7 mouse cellular contexts compared by ENCODE assay signal in genomic region chr9:61032448-61033433, GRCm38 (mm10).
DNase-seq lines count a peak whose midpoint lies in the region; ATAC-seq and TF ChIP-seq lines count a peak whose summit lies in the region.

No protein-coding gene starts in this region.

- WGBS in kidney, embryonic 16.5 days = 58% methylated on average over 23 of the region's 23 CpGs
- WGBS in forebrain, embryonic 16.5 days = 37% methylated on average over 23 of the region's 23 CpGs
- WGBS in liver, embryonic 12.5 days (ENCODE audit: insufficient replicate concordance) = 72% methylated on average over 23 of the region's 23 CpGs

- TF ChIP-seq POLR2A in brain, embryonic 14.5 days (IDR thresholded peaks at IDR 0.05; ENCODE audit: borderline replicate concordance, extremely low read depth, insufficient read depth, insufficient read length, poor library complexity, severe bottlenecking) = no peak

- no peak for ATAC-seq in kidney, embryonic 16.5 days (ENCODE audit: low FRiP score, low TSS enrichment)
- peak; percentile 59 for ATAC-seq in forebrain, embryonic 16.5 days
- ATAC-seq in liver, embryonic 12.5 days = no peak

- no peak overlapping the region for H3K9ac ChIP-seq in kidney, embryonic 16.5 days (replicated peaks; ENCODE audit: low read length)
- 0 out of 2 replicates have a peak overlapping the region, but pooled peaks have one; percentile 9 for H3K9ac ChIP-seq in forebrain, embryonic 16.5 days (replicated peaks; ENCODE audit: low read depth, low read length)
- no peak overlapping the region for H3K9ac ChIP-seq in liver, embryonic 12.5 days

- peaks cover 15% of the 10 kb centered on the region for H3K4me1 ChIP-seq in kidney, embryonic 16.5 days (ENCODE audit: insufficient read depth, low read length)
- H3K4me1 ChIP-seq in forebrain, embryonic 16.5 days (replicated peaks; ENCODE audit: control insufficient read depth, insufficient read depth, low read length) = peaks cover 29% of the 10 kb centered on the region
- H3K4me1 ChIP-seq in liver, embryonic 12.5 days = peaks cover 17% of the 10 kb centered on the region

- H3K27ac ChIP-seq in kidney, embryonic 16.5 days (ENCODE audit: low read length) = 0 out of 2 replicates have a peak overlapping the region, but pooled peaks have one; percentile 24
- peak overlapping the region; percentile 81 for H3K27ac ChIP-seq in forebrain, embryonic 16.5 days (ENCODE audit: low read length)
- H3K27ac ChIP-seq in liver, embryonic 12.5 days = no peak overlapping the region

- no peaks in the 10 kb centered on the region for H3K36me3 ChIP-seq in kidney, embryonic 16.5 days (ENCODE audit: insufficient read depth, low read length)
- H3K36me3 ChIP-seq in forebrain, embryonic 16.5 days (ENCODE audit: control insufficient read depth, insufficient read depth) = no peaks in the 10 kb centered on the region
- H3K36me3 ChIP-seq in liver, embryonic 12.5 days = no peaks in the 10 kb centered on the region

- no peak overlapping the region for H3K4me2 ChIP-seq in kidney, embryonic 16.5 days (replicated peaks; ENCODE audit: low read depth, low read length)
- H3K4me2 ChIP-seq in forebrain, embryonic 16.5 days (ENCODE audit: low read length) = peak overlapping the region; percentile 31
- peak overlapping the region; percentile 38; the same call in 1 of the 2 replicates for H3K4me2 ChIP-seq in liver, embryonic 12.5 days

- no peaks in the 10 kb centered on the region for H3K9me3 ChIP-seq in kidney, embryonic 16.5 days (ENCODE audit: low read length)
- H3K9me3 ChIP-seq in forebrain, embryonic 16.5 days (ENCODE audit: control insufficient read depth, low read length) = no peaks in the 10 kb centered on the region
- H3K9me3 ChIP-seq in liver, embryonic 12.5 days (replicated peaks) = no peaks in the 10 kb centered on the region

- no peak for DNase-seq in kidney, adult 18-20 months
- DNase-seq in brain, embryonic 14.5 days (ENCODE audit: low read depth) = peak; percentile 84
- no peak for DNase-seq in B cell, adult 2 months
- DNase-seq in frontal cortex, postnatal 10 days (ENCODE audit: low spot score in 2 of 2) = no peak

- H3K27me3 ChIP-seq in kidney, embryonic 16.5 days (ENCODE audit: insufficient read depth, low read length) = peaks cover 18% of the 10 kb centered on the region; the same call in 1 of the 2 replicates
- no peaks in the 10 kb centered on the region for H3K27me3 ChIP-seq in forebrain, embryonic 16.5 days (replicated peaks; ENCODE audit: control insufficient read depth, insufficient read depth, low read length)
- H3K27me3 ChIP-seq in liver, embryonic 12.5 days (replicated peaks) = peaks cover 16% of the 10 kb centered on the region

- H3K4me3 ChIP-seq in kidney, embryonic 16.5 days (ENCODE audit: low read length) = no peak overlapping the region
- no peak overlapping the region for H3K4me3 ChIP-seq in forebrain, embryonic 16.5 days (replicated peaks; ENCODE audit: low read length)
- H3K4me3 ChIP-seq in liver, embryonic 12.5 days = no peak overlapping the region

- no peak for TF ChIP-seq CTCF in brain, embryonic 14.5 days (IDR thresholded peaks at IDR 0.05; ENCODE audit: borderline replicate concordance, extremely low read depth, insufficient read depth, insufficient read length)
